ENCODE assay signal across 17 mouse cellular contexts in genomic region chr4:43726228-43726993, GRCm38 (mm10). TPM values are rescaled to one million over a fixed set of nuclear protein-coding genes. Genes with fewer than 3 reads are reported as not detected.
DNase-seq lines count a peak whose midpoint lies in the region; ATAC-seq and TF ChIP-seq lines count a peak whose summit lies in the region.
"Had no signal": no experiment of that assay in that cellular context is flagged by ENCODE, and none has a peak within 500 bp of the region (broad histone marks: within the 10 kb centered on the region; RNA-seq: fewer than 3 reads in every experiment).

No protein-coding gene starts in this region.

- intact Hi-C loops in heart, adult 2 months (cut with DNase I): no loop called here

- H3K4me1 ChIP-seq in heart, adult 2 months (ENCODE audit: control insufficient read depth, insufficient read depth, low read length): peaks cover 27% of the 10 kb centered on the region
- H3K4me1 ChIP-seq in limb, embryonic 13.5 days: peaks cover 57% of the 10 kb centered on the region
- H3K4me1 ChIP-seq in limb, embryonic 10.5 days: peaks cover 26% of the 10 kb centered on the region
- H3K4me1 ChIP-seq in intestine, embryonic 15.5 days (replicated peaks): peaks cover 36% of the 10 kb centered on the region
- peaks cover 45% of the 10 kb centered on the region for H3K4me1 ChIP-seq in stomach, embryonic 16.5 days (ENCODE audit: control insufficient read depth, insufficient read depth, low read length)
- H3K4me1 ChIP-seq: hindbrain, embryonic 15.5 days had no signal

- H3K79me2 ChIP-seq in heart, adult 2 months (replicated peaks; ENCODE audit: control insufficient read depth, insufficient read depth, low read length): no peaks in the 10 kb centered on the region

- 0 out of 2 replicates have a peak overlapping the region, but pooled peaks have one; percentile 3 for H3K4me3 ChIP-seq in heart, adult 2 months
- H3K4me3 ChIP-seq in limb, embryonic 13.5 days: no peak overlapping the region
- H3K4me3 ChIP-seq in limb, embryonic 10.5 days: no peak overlapping the region
- H3K4me3 ChIP-seq in intestine, embryonic 15.5 days (replicated peaks): no peak overlapping the region
- no peak overlapping the region for H3K4me3 ChIP-seq in stomach, embryonic 16.5 days (replicated peaks; ENCODE audit: low read length)
- H3K4me3 ChIP-seq: hindbrain, embryonic 15.5 days; myocyte had no signal

- TF ChIP-seq CTCF in heart, adult 2 months (IDR thresholded peaks at IDR 0.05): no peak

- H3K9ac ChIP-seq in heart, adult 2 months (ENCODE audit: low read depth, low read length): peak overlapping the region; percentile 60
- H3K9ac ChIP-seq in limb, embryonic 13.5 days: no peak overlapping the region
- H3K9ac ChIP-seq in intestine, embryonic 15.5 days: no peak overlapping the region
- peak overlapping the region; percentile 18; the same call in 1 of the 2 replicates for H3K9ac ChIP-seq in stomach, embryonic 16.5 days (ENCODE audit: low read length)
- H3K9ac ChIP-seq: hindbrain, embryonic 15.5 days had no signal

- WGBS in heart, adult 2 months: 43% methylated on average over 12 of the region's 12 CpGs
- WGBS in limb, embryonic 13.5 days: 64% methylated on average over 12 of the region's 12 CpGs
- WGBS in limb, embryonic 10.5 days: 66% methylated on average over 12 of the region's 12 CpGs
- 50% methylated on average over 12 of the region's 12 CpGs for WGBS in intestine, embryonic 15.5 days
- WGBS in stomach, embryonic 16.5 days: 46% methylated on average over 12 of the region's 12 CpGs

- ATAC-seq in limb, embryonic 13.5 days (ENCODE audit: low FRiP score, low read depth): 0 out of 2 replicates have a peak, but pooled peaks have one; percentile 12
- no peak; the same call in 1 of the 2 replicates for ATAC-seq in intestine, embryonic 15.5 days
- no peak for ATAC-seq in stomach, embryonic 16.5 days (ENCODE audit: insufficient read depth, low FRiP score)

- no peak for TF ChIP-seq EP300 in heart, adult 2 months (IDR thresholded peaks at IDR 0.05; ENCODE audit: insufficient read depth, low read depth, low read length)

- H3K27ac ChIP-seq in heart, adult 2 months: peak overlapping the region; percentile 96
- H3K27ac ChIP-seq in limb, embryonic 13.5 days: no peak overlapping the region
- no peak overlapping the region for H3K27ac ChIP-seq in limb, embryonic 10.5 days
- H3K27ac ChIP-seq in intestine, embryonic 15.5 days: peak overlapping the region; percentile 56
- peak overlapping the region; percentile 50; the same call in 1 of the 2 replicates for H3K27ac ChIP-seq in stomach, embryonic 16.5 days (ENCODE audit: low read length)
- H3K27ac ChIP-seq: hindbrain, embryonic 15.5 days had no signal

- no peak overlapping the region for H3K4me2 ChIP-seq in limb, embryonic 13.5 days (replicated peaks)
- H3K4me2 ChIP-seq in intestine, embryonic 15.5 days (replicated peaks): no peak overlapping the region
- no peak overlapping the region for H3K4me2 ChIP-seq in stomach, embryonic 16.5 days (ENCODE audit: low read depth, low read length)
- H3K4me2 ChIP-seq: hindbrain, embryonic 15.5 days had no signal

- TF ChIP-seq POLR2A in heart, adult 2 months (IDR thresholded peaks at IDR 0.05; ENCODE audit: insufficient read depth, low read depth, low read length): no peak

- no peaks in the 10 kb centered on the region for H3K9me3 ChIP-seq in limb, embryonic 13.5 days
- no peaks in the 10 kb centered on the region for H3K9me3 ChIP-seq in limb, embryonic 10.5 days (replicated peaks)
- H3K9me3 ChIP-seq in intestine, embryonic 15.5 days: no peaks in the 10 kb centered on the region
- H3K9me3 ChIP-seq in stomach, embryonic 16.5 days (replicated peaks; ENCODE audit: control insufficient read depth, low read length): no peaks in the 10 kb centered on the region
- H3K9me3 ChIP-seq: hindbrain, embryonic 15.5 days had no signal

- no peak for DNase-seq in heart, adult 2 months
- DNase-seq in heart, adult 8-10 months (ENCODE audit: low spot score): no peak
- no peak for DNase-seq in limb, embryonic 10.5 days (ENCODE audit: low spot score)
- DNase-seq in frontal cortex, postnatal 10 days (ENCODE audit: low spot score in 2 of 2): no peak
- no peak for DNase-seq in thymus, postnatal 14 days
- DNase-seq: cerebellum, adult 9-11 months; layer of hippocampus, postnatal 36 days; thymus, adult 2 months had no signal

- no peaks in the 10 kb centered on the region for H3K36me3 ChIP-seq in heart, adult 2 months (ENCODE audit: control insufficient read depth, insufficient read depth, low read length)
- no peaks in the 10 kb centered on the region for H3K36me3 ChIP-seq in limb, embryonic 13.5 days
- no peaks in the 10 kb centered on the region for H3K36me3 ChIP-seq in limb, embryonic 10.5 days
- H3K36me3 ChIP-seq in intestine, embryonic 15.5 days: no peaks in the 10 kb centered on the region
- no peaks in the 10 kb centered on the region for H3K36me3 ChIP-seq in stomach, embryonic 16.5 days (ENCODE audit: control insufficient read depth, insufficient read depth, low read length)
- H3K36me3 ChIP-seq: hindbrain, embryonic 15.5 days had no signal

- no peaks in the 10 kb centered on the region for H3K27me3 ChIP-seq in heart, adult 2 months (ENCODE audit: control insufficient read depth, insufficient read depth, low read length)
- no peaks in the 10 kb centered on the region for H3K27me3 ChIP-seq in limb, embryonic 13.5 days
- H3K27me3 ChIP-seq in limb, embryonic 10.5 days (ENCODE audit: low read depth, poor library complexity, severe bottlenecking): no peaks in the 10 kb centered on the region
- no peaks in the 10 kb centered on the region for H3K27me3 ChIP-seq in intestine, embryonic 15.5 days (replicated peaks)
- no peaks in the 10 kb centered on the region for H3K27me3 ChIP-seq in stomach, embryonic 16.5 days (ENCODE audit: control insufficient read depth, insufficient read depth, low read length)
- H3K27me3 ChIP-seq: hindbrain, embryonic 15.5 days had no signal

RNA-seq across cellular contexts. Expression of gene Hrct1, which starts 0.6 kb away (rescaled TPM):
- total RNA-seq in heart, adult 2 months (2021): 1 to 10 TPM; 4.0 to 4.7 TPM
- 8.8 and 10.7 TPM in 2 replicates for polyA plus RNA-seq in heart, adult 2 months (2012; rRNA removed)
- total RNA-seq in heart, adult 8-10 months (2022): 1 to 10 TPM; 3.0 to 4.4 (median 4.3) TPM
- polyA plus RNA-seq in limb, embryonic 13.5 days (2015; fragmentation: Nextera tagmentation; extraction: Ambion mirVana): 1.7 and 2.3 TPM in 2 replicates
- polyA plus RNA-seq in limb, embryonic 10.5 days (2016; fragmentation: Nextera tagmentation; extraction: Ambion mirVana): 0.35 and 0.40 TPM in 2 replicates
- 0.98 and 1.4 TPM in 2 replicates for polyA plus RNA-seq in intestine, embryonic 15.5 days (2015; fragmentation: Nextera tagmentation; extraction: Ambion mirVana)
- 1.6 and 2.2 TPM in 2 replicates for polyA plus RNA-seq in stomach, embryonic 16.5 days (2015; fragmentation: Nextera tagmentation; extraction: Ambion mirVana)
- polyA plus RNA-seq: forebrain, embryonic 11.5 days had no signal

RNA-seq across cellular contexts. Expression of gene Spaar, which starts 3.4 kb away (rescaled TPM):
- total RNA-seq in heart, adult 2 months (2021): 1 to 10 TPM; 4.4 to 4.8 TPM
- polyA plus RNA-seq in heart, adult 2 months (2012; rRNA removed): 5.2 and 7.8 TPM in 2 replicates
- total RNA-seq in heart, adult 8-10 months (2022): 1 to 10 TPM; 3.6 to 4.4 (median 4.1) TPM
- polyA plus RNA-seq in limb, embryonic 13.5 days (2015; fragmentation: Nextera tagmentation; extraction: Ambion mirVana): 0.33 and 0.63 TPM in 2 replicates
- 0.05 and 0.10 TPM in 2 replicates for polyA plus RNA-seq in limb, embryonic 10.5 days (2016; fragmentation: Nextera tagmentation; extraction: Ambion mirVana)
- polyA plus RNA-seq in intestine, embryonic 15.5 days (2015; fragmentation: Nextera tagmentation; extraction: Ambion mirVana): 0.16 and 0.21 TPM in 2 replicates
- 0.05 and 0.06 TPM in 2 replicates for polyA plus RNA-seq in stomach, embryonic 16.5 days (2015; fragmentation: Nextera tagmentation; extraction: Ambion mirVana)
- polyA plus RNA-seq: forebrain, embryonic 11.5 days had no signal

RNA-seq across cellular contexts. Expression of gene Olfr71, which starts 16.4 kb away (rescaled TPM):
- total RNA-seq in heart, adult 2 months (2021): not detected
- not detected in 2 replicates for polyA plus RNA-seq in heart, adult 2 months (2012; rRNA removed)
- not detected for total RNA-seq in heart, adult 8-10 months (2022)
- not detected in 2 replicates for polyA plus RNA-seq in limb, embryonic 13.5 days (2015; fragmentation: Nextera tagmentation; extraction: Ambion mirVana)
- polyA plus RNA-seq in limb, embryonic 10.5 days (2016; fragmentation: Nextera tagmentation; extraction: Ambion mirVana): not detected in 2 replicates
- not detected in 2 replicates for polyA plus RNA-seq in intestine, embryonic 15.5 days (2015; fragmentation: Nextera tagmentation; extraction: Ambion mirVana)
- polyA plus RNA-seq in stomach, embryonic 16.5 days (2015; fragmentation: Nextera tagmentation; extraction: Ambion mirVana): not detected in 2 replicates
- total RNA-seq: gastrocnemius, postnatal 25 days; layer of hippocampus, postnatal 36 days; liver, adult 2 months had no signal
- polyA plus RNA-seq: embryonic facial prominence, embryonic 11.5 days; forebrain, embryonic 11.5 days; hindbrain, embryonic 15.5 days; liver, adult 2 months; myocyte; thymus, adult 2 months had no signal

RNA-seq across cellular contexts. Expression of gene Olfr70, which starts 25.8 kb away (rescaled TPM):
- not detected for total RNA-seq in heart, adult 2 months (2021)
- not detected in 2 replicates for polyA plus RNA-seq in heart, adult 2 months (2012; rRNA removed)
- not detected for total RNA-seq in heart, adult 8-10 months (2022)
- polyA plus RNA-seq in limb, embryonic 13.5 days (2015; fragmentation: Nextera tagmentation; extraction: Ambion mirVana): not detected in 2 replicates
- not detected in 2 replicates for polyA plus RNA-seq in limb, embryonic 10.5 days (2016; fragmentation: Nextera tagmentation; extraction: Ambion mirVana)
- polyA plus RNA-seq in intestine, embryonic 15.5 days (2015; fragmentation: Nextera tagmentation; extraction: Ambion mirVana): not detected in 2 replicates
- polyA plus RNA-seq in stomach, embryonic 16.5 days (2015; fragmentation: Nextera tagmentation; extraction: Ambion mirVana): not detected in 2 replicates
- total RNA-seq: gastrocnemius, postnatal 25 days; layer of hippocampus, postnatal 36 days; liver, adult 2 months had no signal
- polyA plus RNA-seq: embryonic facial prominence, embryonic 11.5 days; forebrain, embryonic 11.5 days; hindbrain, embryonic 15.5 days; liver, adult 2 months; myocyte; thymus, adult 2 months had no signal

RNA-seq across cellular contexts. Expression of gene Olfr159, which starts 44.4 kb away (rescaled TPM):
- total RNA-seq in heart, adult 2 months (2021): not detected
- not detected in 2 replicates for polyA plus RNA-seq in heart, adult 2 months (2012; rRNA removed)
- not detected for total RNA-seq in heart, adult 8-10 months (2022)
- not detected in 2 replicates for polyA plus RNA-seq in limb, embryonic 13.5 days (2015; fragmentation: Nextera tagmentation; extraction: Ambion mirVana)
- not detected in 2 replicates for polyA plus RNA-seq in limb, embryonic 10.5 days (2016; fragmentation: Nextera tagmentation; extraction: Ambion mirVana)
- not detected in 2 replicates for polyA plus RNA-seq in intestine, embryonic 15.5 days (2015; fragmentation: Nextera tagmentation; extraction: Ambion mirVana)
- polyA plus RNA-seq in stomach, embryonic 16.5 days (2015; fragmentation: Nextera tagmentation; extraction: Ambion mirVana): not detected in 2 replicates
- total RNA-seq: gastrocnemius, postnatal 25 days; layer of hippocampus, postnatal 36 days; liver, adult 2 months had no signal
- polyA plus RNA-seq: embryonic facial prominence, embryonic 11.5 days; forebrain, embryonic 11.5 days; hindbrain, embryonic 15.5 days; liver, adult 2 months; myocyte; thymus, adult 2 months had no signal

Comparison
In these comparisons a context has a peak if more than half of its experiments do, and no peak if none do; other contexts are left out.
1. H3K27ac ChIP-seq: peak in heart, adult 2 months (single experiment), intestine, embryonic 15.5 days (single experiment) and stomach, embryonic 16.5 days (single experiment); none in limb, embryonic 13.5 days (single experiment) and limb, embryonic 10.5 days (single experiment).
2. H3K9ac ChIP-seq: peak in heart, adult 2 months (single experiment) and stomach, embryonic 16.5 days (single experiment); none in limb, embryonic 13.5 days (single experiment) and intestine, embryonic 15.5 days (single experiment).